Mouse (Mus musculus) adrenal gland, adult 2 months (tissue): ENCODE measurements around the gene BC004004. TPM values are rescaled to one million over a fixed set of nuclear protein-coding genes. Genes with fewer than 3 reads are reported as not detected.

Experiments
- DNase-seq: peaks from one replicate; pipeline ENCODE4 v3.0.0; 2021
- polyA plus RNA-seq: library from polyadenylated mRNA; depleted of rRNA; stranded (reverse); fragments of >200 nt; gene quantifications from 2 replicates; pipeline ENCODE4 v1.2.3, GENCODE M21; 2012
- total RNA-seq, 2 experiments: library from RNA; stranded (reverse); gene quantifications; 2 replicates each; pipeline ENCODE4 v1.2.3; 2021

Gene BC004004
- total and polyA plus RNA-seq, 3 experiments = 54.1 to 151 (median 146) TPM

DNA sequence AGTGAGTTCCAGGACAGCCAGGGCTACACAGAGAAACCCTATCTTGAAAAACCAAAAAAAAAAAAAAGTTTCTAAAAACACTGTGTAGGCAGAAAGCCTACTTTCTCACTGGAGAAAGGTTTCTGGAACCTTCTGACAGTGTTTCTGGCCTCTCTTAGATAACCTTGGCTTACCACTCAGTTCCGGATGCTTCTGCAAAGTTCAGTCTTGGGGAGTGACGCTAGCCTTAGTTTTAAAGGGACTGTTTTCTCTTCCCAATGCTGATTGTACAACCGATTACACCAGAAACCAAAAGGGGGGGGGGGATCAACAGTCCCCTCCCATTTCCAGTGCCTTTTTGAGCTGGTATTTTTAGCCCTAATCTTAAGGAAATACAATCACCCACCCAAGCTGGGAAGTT is 55.0 kb downstream of the BC004004 start:
- DNase-seq = no peak

GRCm38 (mm10) chr17:29325831-29326230 is 57.2 kb downstream of the BC004004 start:
- no peak for DNase-seq

DNA sequence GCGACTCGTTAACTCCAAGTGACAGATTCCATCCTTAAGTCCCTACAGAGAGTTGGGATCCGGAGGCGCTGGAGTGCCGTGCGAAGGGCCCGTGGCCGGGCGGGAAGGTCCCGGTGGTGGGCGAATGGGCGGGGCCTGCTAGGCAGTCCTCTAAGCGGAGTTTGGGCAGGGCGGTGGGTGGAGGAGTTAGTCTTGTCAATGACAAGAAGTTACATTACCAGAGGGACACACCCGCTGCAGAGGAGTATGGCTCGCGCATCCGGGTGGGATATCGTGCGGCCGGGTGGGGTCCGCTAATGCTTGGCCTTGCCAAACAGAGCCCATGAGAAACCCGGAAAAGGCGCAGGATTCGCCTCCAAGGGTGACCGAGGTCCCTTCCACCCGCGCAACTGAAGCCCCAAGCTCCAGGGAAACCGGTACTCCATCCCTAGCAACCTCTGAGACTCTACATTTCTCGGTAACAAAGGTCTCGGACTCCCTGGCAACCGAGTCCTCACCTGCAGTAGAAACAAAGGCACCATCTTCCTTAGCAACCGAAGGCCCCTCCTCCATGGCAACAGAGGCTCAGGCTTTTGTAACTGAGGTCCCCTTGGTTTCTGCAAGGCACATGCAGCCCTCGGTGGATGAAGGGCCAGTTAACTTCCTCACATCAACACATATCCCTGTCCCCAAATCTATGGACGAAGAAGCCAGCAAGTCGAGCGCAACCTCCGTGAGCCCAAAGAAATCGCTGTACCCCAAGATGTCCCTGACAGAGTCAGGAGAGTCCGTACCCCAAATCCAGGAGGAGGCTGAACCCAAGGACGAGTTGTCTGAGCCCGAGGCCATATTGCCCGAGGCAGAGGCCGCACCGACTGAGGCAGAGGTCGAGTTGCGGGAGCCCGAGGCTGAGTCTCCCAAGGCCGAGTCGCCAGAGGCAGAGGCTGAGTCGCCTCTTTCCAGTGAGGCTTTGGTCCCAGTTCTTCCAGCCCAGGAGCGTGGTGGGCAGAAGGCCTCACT is 58.2 kb downstream of the BC004004 start:
- no peak for DNase-seq

DNA sequence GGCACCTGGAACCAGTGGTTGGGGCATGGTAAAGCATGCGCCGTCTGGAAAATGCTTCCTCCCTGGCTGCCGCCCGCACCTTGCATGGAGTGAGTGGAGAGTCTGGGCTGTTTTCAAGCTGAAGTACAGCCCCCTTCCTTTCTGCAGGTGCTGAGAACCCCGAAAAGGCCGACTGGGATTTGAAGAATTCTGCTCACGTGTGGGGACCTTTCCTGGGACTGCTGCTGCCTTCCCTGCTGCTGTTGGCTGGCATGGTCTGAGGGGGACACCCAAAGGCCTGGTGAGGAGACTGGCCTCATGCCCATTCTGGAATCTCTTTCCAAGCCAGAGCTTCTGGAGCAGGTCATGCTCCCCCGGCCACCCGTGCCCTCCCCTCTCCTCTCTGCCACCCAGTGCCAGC is 59.1 kb downstream of the BC004004 start:
- DNase-seq = no peak

GRCm38 (mm10) chr17:29330221-29330620 is 61.6 kb downstream of the BC004004 start:
- no peak for DNase-seq

GRCm38 (mm10) chr17:29330671-29331410 is 62.3 kb downstream of the BC004004 start:
- peak; percentile 73 for DNase-seq

- DNase-seq = no peak
Observed at GRCm38 (mm10) chr17:29332186-29332685, 63.6 kb downstream of the BC004004 start.

GRCm38 (mm10) chr17:29336266-29336990 is 67.8 kb downstream of the BC004004 start:
- DNase-seq = peak; percentile 34

GRCm38 (mm10) chr17:29337979-29338823 is 69.6 kb downstream of the BC004004 start:
- no peak for DNase-seq

- DNase-seq = peak; percentile 43
Observed at GRCm38 (mm10) chr17:29339170-29339768, 70.7 kb downstream of the BC004004 start.

- no peak for DNase-seq
Observed at GRCm38 (mm10) chr17:29340406-29341261, 72.0 kb downstream of the BC004004 start.

- no peak for DNase-seq
Observed at GRCm38 (mm10) chr17:29341591-29342003, 73.0 kb downstream of the BC004004 start.

- no peak for DNase-seq
Observed at GRCm38 (mm10) chr17:29342010-29342910, 73.7 kb downstream of the BC004004 start.

- no peak for DNase-seq
Observed at GRCm38 (mm10) chr17:29343241-29343640, 74.7 kb downstream of the BC004004 start.

DNA sequence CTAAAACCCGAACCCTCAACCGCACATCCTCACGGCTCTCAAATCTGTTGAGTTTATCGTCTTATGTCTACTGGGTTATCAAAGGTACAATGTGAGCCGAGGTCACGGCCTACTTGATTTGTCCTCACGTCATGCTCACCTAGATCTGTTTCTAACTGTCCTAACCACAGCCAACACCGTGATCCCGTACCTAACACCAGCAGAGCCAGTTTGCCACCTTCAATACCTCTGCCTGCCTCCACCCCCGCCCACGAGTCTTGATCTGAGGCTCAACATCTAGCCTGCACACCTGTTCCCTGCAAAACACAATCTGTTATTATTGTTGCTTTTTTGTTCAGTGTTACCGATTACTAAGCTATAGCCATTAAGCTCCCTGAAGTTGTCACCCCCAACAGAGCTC is 76.7 kb downstream of the BC004004 start:
- DNase-seq = no peak

GRCm38 (mm10) chr17:29346496-29347125 is 78.0 kb downstream of the BC004004 start:
- DNase-seq = peak; percentile 40

GRCm38 (mm10) chr17:29347126-29347644 is 78.6 kb downstream of the BC004004 start:
- no peak for DNase-seq
